Mouse (Mus musculus) bone marrow macrophage, adult 2 months (primary cell): ENCODE results near the gene Snrpd2.

Experiments used
- CTCF ChIP-seq: IDR thresholded peaks from 2 replicates; pipeline ENCODE4 v1.5.1; 2012; ENCODE audit warnings: low read depth, mild to moderate bottlenecking, low read length, moderate library complexity
- POLR2A ChIP-seq: IDR thresholded peaks from 2 replicates; pipeline ENCODE4 v1.6.1; 2012; ENCODE audit warnings: mild to moderate bottlenecking, low read depth, low read length, borderline replicate concordance

DNA sequence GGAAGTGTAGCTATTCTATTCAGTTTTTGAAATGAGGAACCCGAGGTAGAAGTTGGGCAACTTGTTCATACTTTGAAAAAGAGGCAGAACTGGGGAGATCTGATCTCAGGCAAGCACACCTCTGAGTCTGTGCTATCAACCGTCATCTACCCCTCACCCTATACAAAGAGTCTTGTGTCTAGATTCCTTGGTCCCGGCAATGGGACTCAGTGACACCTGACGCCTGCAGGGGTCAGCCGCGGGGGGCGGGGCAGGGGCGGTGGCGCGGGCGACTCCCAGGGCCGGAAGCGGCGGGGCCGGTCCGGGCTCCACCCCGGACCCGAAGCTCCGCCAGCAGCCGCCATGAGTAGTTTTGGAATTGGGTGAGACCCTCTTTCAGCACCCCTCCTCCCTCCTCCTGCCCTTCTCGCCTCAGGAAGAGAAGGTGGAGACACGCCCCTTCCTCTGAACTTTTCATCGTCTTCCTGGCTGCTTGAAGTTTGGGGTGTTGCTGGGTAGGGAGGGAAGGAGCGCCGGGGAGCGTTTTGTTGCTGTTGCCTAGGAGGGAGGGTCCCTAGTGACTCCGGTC is 31.4 kb downstream of the Snrpd2 start:
- no peak for TF ChIP-seq CTCF
- TF ChIP-seq POLR2A: no peak
